Mouse (Mus musculus) thymus, adult 2 months (tissue): ENCODE results near the gene Cyp1a2.

Source experiments
- CTCF ChIP-seq: fragments of 200-500 bp; IDR thresholded peaks from 2 replicates; pipeline ENCODE4 v1.5.1; 2012; ENCODE audit warnings: mild to moderate bottlenecking, control low read depth, low read length, moderate library complexity, borderline replicate concordance; ENCODE audit not compliant: control insufficient read depth, poor library complexity, insufficient read depth; ENCODE audit errors: extremely low read depth
- POLR2A ChIP-seq: fragments of 200-500 bp; IDR thresholded peaks from 2 replicates; pipeline ENCODE4 v1.6.1; 2012; ENCODE audit warnings: mild to moderate bottlenecking, low read length, control low read depth, moderate library complexity; ENCODE audit not compliant: control insufficient read depth, poor library complexity, insufficient read depth; ENCODE audit errors: extremely low read depth

GRCm38 (mm10) chr9:57654966-57655365, 28.5 kb downstream of the Cyp1a2 start:
- TF ChIP-seq POLR2A (no peak), CTCF (no peak)
